Mouse (Mus musculus) kidney, adult 18-20 months (tissue): Measurements from ENCODE around the gene Mtmr11.
A peak's percentile ranks its signal among the peaks of the same experiment; 100 is the strongest.

Experiments used
- DNase-seq: peaks from one replicate; pipeline ENCODE4 v3.0.0; 2021

The Mtmr11 gene

GRCm38 (mm10) chr3:96161869-96162840 lies at the start of gene Mtmr11:
Gene Mtmr11, plus strand, starts transcription at chr3:96162004.
- DNase-seq: peak; percentile 60

- no peak for DNase-seq
These were observed 48.6 kb upstream of the Mtmr11 start for GRCm38 (mm10) chr3:96113251-96113650.

DNA sequence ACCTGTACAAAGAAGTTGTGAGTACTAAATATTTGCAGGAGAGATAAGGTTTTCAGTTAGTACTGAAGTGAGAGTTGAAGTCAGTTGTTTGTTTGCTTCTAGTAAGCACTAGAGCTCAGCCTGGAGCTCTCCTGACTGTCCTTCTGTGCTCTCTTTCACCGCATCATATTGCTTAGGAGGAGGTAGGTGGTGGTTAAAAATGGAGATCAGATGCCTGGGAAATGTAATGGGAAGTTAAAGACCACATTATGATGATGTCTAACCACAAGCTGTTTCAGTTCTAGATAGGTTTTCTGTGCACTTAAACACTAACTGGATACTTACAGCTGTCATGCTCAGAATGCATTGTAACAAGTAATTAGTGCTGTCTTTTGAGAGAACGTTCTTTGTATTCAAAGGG lies 43.7 kb upstream of the Mtmr11 start:
- no peak for DNase-seq

DNA sequence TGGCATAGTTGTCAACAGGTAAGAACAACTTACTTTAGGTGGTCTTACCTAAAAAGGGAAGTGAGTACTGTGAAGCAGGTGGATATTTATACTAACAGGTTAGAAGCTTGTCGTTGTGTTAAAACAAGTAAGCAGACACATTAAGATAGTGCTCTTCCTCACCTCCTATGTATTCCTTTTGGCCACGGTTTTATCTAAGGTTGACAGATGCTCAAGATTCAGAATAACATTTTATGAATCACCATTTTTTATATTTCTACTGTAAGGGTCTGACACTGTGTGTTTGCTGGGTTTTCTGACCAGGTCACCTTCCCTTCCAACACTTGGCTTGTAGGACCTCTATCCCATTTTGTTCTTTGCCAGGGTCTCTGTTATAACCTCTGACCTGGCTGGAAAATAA lies 43.1 kb upstream of the Mtmr11 start:
- DNase-seq: no peak

GRCm38 (mm10) chr3:96124235-96124634 lies 37.6 kb upstream of the Mtmr11 start:
- DNase-seq: no peak

- no peak for DNase-seq
These were observed 33.7 kb upstream of the Mtmr11 start for GRCm38 (mm10) chr3:96128128-96128527.

DNA sequence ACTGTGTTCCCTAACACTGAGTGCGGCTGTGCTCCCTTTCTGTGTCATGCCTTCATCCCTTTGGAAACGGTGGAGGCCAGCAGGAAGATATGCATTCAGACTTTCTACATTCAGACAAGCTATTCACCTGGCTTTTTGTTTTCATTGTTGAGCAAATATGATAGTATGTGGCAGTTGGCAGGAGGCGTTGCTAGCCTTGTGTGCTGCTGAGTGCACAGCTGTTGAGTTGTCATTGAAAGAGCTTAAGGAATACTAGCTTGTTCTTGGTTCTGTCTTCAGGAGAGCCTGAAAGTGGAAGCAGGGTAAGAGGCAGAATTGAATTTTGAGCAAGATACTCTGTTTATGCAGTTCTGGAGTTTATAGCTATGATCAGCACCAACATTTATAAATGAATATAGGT lies 29.3 kb upstream of the Mtmr11 start:
- no peak for DNase-seq

DNA sequence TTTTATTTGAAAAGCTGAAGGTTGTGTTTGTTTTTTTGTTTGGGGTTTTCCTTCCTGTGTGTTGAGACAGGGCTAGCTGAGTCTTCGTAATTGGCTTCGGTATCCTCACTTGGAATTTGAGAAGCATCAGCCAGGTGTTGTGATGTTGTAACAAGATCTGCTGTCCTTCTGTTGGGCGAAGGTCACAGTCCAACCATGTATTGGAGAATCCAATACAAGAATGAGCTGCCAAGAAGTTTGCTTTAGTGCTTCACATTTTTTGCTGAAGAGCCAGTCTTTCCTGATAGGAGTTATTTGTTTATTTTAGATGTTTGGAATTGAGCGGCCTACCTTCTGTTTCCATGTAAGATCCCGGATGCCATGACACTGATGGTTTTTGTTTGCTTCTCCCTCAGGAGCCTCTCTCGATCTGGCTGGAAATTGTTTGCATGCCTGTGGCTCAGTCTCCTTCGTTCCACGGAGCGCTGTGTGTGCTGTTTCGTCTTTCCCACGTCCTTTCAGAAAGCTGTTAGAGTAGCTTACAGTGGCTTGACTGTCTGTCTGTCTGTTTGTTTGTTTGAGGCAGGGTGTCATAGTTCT lies 28.4 kb upstream of the Mtmr11 start:
- peak; percentile 29 for DNase-seq

GRCm38 (mm10) chr3:96135011-96135410 lies 26.8 kb upstream of the Mtmr11 start:
- peak; percentile 72 for DNase-seq

GRCm38 (mm10) chr3:96147950-96148349 lies 13.9 kb upstream of the Mtmr11 start:
- DNase-seq: no peak

DNA sequence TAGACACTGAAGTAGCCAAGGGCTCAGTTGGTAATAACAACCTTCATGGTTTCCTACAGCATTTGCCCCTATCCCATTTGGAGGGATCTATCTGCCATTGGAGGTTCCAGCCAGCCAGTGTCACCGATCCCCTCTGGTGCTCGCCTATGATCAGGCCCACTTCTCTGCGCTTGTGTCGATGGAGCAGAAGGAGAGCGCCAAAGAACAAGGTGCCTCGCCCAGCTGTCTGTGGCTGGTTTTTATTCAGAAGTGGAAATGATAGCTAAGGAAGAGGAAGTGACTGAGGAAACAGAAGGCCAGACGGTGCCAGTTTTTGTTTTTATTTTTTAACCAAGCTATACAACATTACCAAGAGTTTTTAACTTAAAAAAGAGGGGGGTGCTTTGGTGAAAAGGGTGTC lies 10.0 kb upstream of the Mtmr11 start:
- DNase-seq: no peak

- no peak for DNase-seq
These were observed 9.2 kb upstream of the Mtmr11 start for GRCm38 (mm10) chr3:96152611-96153010.

GRCm38 (mm10) chr3:96155501-96155900 lies 6.3 kb upstream of the Mtmr11 start:
- DNase-seq: no peak

GRCm38 (mm10) chr3:96159820-96160219 lies 2.0 kb upstream of the Mtmr11 start:
- peak; percentile 32 for DNase-seq

DNA sequence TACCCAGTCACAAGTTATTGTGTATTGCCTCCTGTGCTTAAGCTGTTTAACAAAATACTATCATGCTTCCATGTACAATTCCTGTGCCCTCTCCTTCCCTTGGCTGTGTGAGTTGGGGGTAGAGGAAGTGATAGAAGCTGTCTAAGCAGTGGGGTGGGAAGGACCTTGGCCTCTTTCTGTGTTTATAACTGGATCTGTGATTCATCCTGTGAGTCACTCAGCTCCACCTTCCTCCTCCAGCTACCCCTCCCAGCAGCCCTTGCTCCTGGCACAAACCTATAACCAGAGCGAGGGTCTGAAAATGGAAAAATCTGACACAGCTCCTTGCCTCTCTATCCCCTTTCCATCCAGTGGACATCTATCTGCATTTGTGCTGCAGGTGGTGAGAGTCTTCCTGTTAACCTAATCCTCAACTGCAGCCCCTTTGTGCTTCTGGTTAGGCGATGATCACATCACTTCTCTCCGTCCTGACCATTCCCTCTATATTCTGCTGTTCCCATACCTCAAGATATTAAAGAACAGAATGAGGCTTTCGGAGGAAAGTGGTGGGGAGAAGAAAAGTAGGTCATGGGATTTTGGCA lies 1.5 kb upstream of the Mtmr11 start:
- DNase-seq: peak; percentile 63

- peak; percentile 86 for DNase-seq
These were observed 844 bp upstream of the Mtmr11 start for GRCm38 (mm10) chr3:96160803-96161516.

GRCm38 (mm10) chr3:96163040-96163439 lies 1.2 kb downstream of the Mtmr11 start:
- DNase-seq: no peak

- no peak for DNase-seq
These were observed 6.8 kb downstream of the Mtmr11 start for GRCm38 (mm10) chr3:96168466-96169158.

GRCm38 (mm10) chr3:96170276-96170675 lies 8.5 kb downstream of the Mtmr11 start:
- DNase-seq: no peak

GRCm38 (mm10) chr3:96170976-96171545 lies 9.3 kb downstream of the Mtmr11 start:
- DNase-seq: no peak

GRCm38 (mm10) chr3:96171583-96172196 lies 9.9 kb downstream of the Mtmr11 start:
- no peak for DNase-seq
